Mouse (Mus musculus) left cerebral cortex, postnatal 4 days (tissue): ENCODE measurements at regions not wholly inside any gene's neighbourhood (a gene's known extent, or its start where the extent isn't known, plus 50 kb on each side); places are given as distances from the start of the nearest gene placed in this dataset.
A peak's percentile ranks its signal among the peaks of the same experiment; 100 is the strongest.

Experiments
- DNase-seq: peaks from one replicate; pipeline ENCODE4 v3.0.0-alpha.2; 2022
- intact Hi-C: fragments of 180-260 bp; cut with DNase I; formaldehyde crosslinking; loops from one replicate; pipeline ENCODE4 v1.15.1; 2025

- intact Hi-C loops = no loop called here
- DNase-seq = peak; percentile 36
Measured at GRCm38 (mm10) chrX:158808526-158809144, 401.5 kb upstream of the Rps6ka3 start.

- no peak for DNase-seq
- intact Hi-C loops = no loop called here
Measured at GRCm38 (mm10) chrX:158813811-158814210, 396.3 kb upstream of the Rps6ka3 start.

- intact Hi-C loops = no loop called here
- DNase-seq = no peak
Measured at GRCm38 (mm10) chrX:158837546-158837945, 372.6 kb upstream of the Rps6ka3 start.

GRCm38 (mm10) chrX:158852308-158852707 lies 357.8 kb upstream of the Rps6ka3 start:
- intact Hi-C loops = no loop called here
- DNase-seq = no peak
